In the genomic region with DNA sequence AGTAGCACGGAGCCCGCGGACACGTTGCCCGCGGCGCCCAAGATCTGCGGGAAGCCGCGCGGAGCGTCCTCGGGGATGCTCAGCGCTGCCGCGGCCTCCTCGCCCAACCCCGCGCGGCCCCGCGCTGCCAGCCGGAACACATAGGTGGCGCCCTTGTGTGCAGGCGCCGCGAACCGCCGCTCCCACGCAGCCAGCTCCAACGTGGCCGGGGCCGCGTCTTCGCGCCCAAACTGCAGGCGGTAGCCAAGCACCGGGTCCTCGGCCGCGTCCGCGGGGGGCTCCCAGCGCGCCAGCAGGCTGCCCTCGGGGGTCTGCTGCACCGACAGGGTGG, we compare ENCODE assay signal across 8 mouse cellular contexts. TPM values are rescaled to one million over a fixed set of nuclear protein-coding genes. Genes with fewer than 3 reads are reported as not detected.
DNase-seq lines count a peak whose midpoint lies in the region; ATAC-seq and TF ChIP-seq lines count a peak whose summit lies in the region.

No protein-coding gene starts in this region.

- peak overlapping the region; percentile 34 for H3K4me3 ChIP-seq in forebrain, embryonic 15.5 days
- H3K4me3 ChIP-seq in layer of hippocampus, adult 2 months, result peak overlapping the region; percentile 43
- H3K4me3 ChIP-seq in lung, embryonic 15.5 days, result peak overlapping the region; percentile 48

- H3K27me3 ChIP-seq in forebrain, embryonic 15.5 days, result no peaks in the 10 kb centered on the region
- no peaks in the 10 kb centered on the region for H3K27me3 ChIP-seq in lung, embryonic 15.5 days

- TF ChIP-seq CTCF in layer of hippocampus, adult 2 months (conservative IDR thresholded peaks at IDR 0.05), result peak; percentile 96

- H3K4me2 ChIP-seq in forebrain, embryonic 15.5 days (replicated peaks), result peak overlapping the region; percentile 51
- H3K4me2 ChIP-seq in lung, embryonic 15.5 days, result peak overlapping the region; percentile 90

- H3K4me1 ChIP-seq in forebrain, embryonic 15.5 days, result peaks cover 19% of the 10 kb centered on the region
- H3K4me1 ChIP-seq in lung, embryonic 15.5 days, result peaks cover 11% of the 10 kb centered on the region

- peak; percentile 86 for ATAC-seq in CD4-positive, CD25-positive, alpha-beta regulatory T cell, adult 4 months
- peak; percentile 47; the same call in 1 of the 2 replicates for ATAC-seq in cerebellum, adult (ENCODE audit: insufficient number of reproducible peaks, low FRiP score, low TSS enrichment)
- peak; percentile 68 for ATAC-seq in forebrain, embryonic 15.5 days (replicated peaks)
- peak; percentile 78 for ATAC-seq in lung, embryonic 15.5 days (ENCODE audit: borderline replicate concordance, extremely low read depth, low FRiP score, low TSS enrichment)
- ATAC-seq in neutrophil, adult 5-6 weeks (ENCODE audit: extremely low read depth, insufficient number of reproducible peaks, low FRiP score, poor library complexity, severe bottlenecking), result peak; percentile 62

- intact Hi-C loops in heart, postnatal 36 days (cut with DNase I), result loop anchor here (5.0 kb wide), 1 partner anchor 127 kb away; the partner anchor contains the start of gene Gm20219

- DNase-seq in heart, postnatal 36 days, result peak; percentile 85 to 87
- peak; percentile 50 to 85 for DNase-seq in layer of hippocampus, adult 2 months (ENCODE audit: low spot score in 2 of 2)
- DNase-seq in testis, postnatal 14 days (ENCODE audit: low spot score), result peak; percentile 73

- under 1% methylated on average over 47 of the region's 47 CpGs for WGBS in forebrain, embryonic 15.5 days
- WGBS in lung, embryonic 15.5 days, result 4% methylated on average over 43 of the region's 47 CpGs

- H3K9ac ChIP-seq in forebrain, embryonic 15.5 days (replicated peaks), result peak overlapping the region; percentile 44
- H3K9ac ChIP-seq in lung, embryonic 15.5 days, result peak overlapping the region; percentile 56

- peaks cover 89% of the 10 kb centered on the region for H3K36me3 ChIP-seq in forebrain, embryonic 15.5 days
- peaks cover 56% of the 10 kb centered on the region for H3K36me3 ChIP-seq in lung, embryonic 15.5 days

- H3K27ac ChIP-seq in forebrain, embryonic 15.5 days (replicated peaks), result peak overlapping the region; percentile 47
- H3K27ac ChIP-seq in layer of hippocampus, adult 2 months, result peak overlapping the region; percentile 80
- H3K27ac ChIP-seq in lung, embryonic 15.5 days, result peak overlapping the region; percentile 84

- H3K9me3 ChIP-seq in forebrain, embryonic 15.5 days, result no peaks in the 10 kb centered on the region
- no peaks in the 10 kb centered on the region for H3K9me3 ChIP-seq in lung, embryonic 15.5 days

RNA-seq across cellular contexts. Expression of gene Ptprs, which starts 50.7 kb away (rescaled TPM):
- polyA plus RNA-seq in CD4-positive, CD25-positive, alpha-beta regulatory T cell, adult 4 months (2017; shearing (Covaris generic)), result 1 to 10 TPM; 5.5 to 8.9 TPM
- polyA plus RNA-seq in forebrain, embryonic 15.5 days (2015; fragmentation: Nextera tagmentation; extraction: Ambion mirVana), result 375 and 409 TPM in 2 replicates
- total RNA-seq in heart, postnatal 36 days (2021), result 10 to 100 TPM; 45.8 to 47.7 TPM
- total RNA-seq in layer of hippocampus, adult 2 months (2021), result 100 to 1,000 TPM; 666 to 670 TPM
- polyA plus RNA-seq in lung, embryonic 15.5 days (2015; fragmentation: Nextera tagmentation; extraction: Ambion mirVana), result 73.4 and 77.9 TPM in 2 replicates
- 6.4 and 6.8 TPM in 2 replicates for total RNA-seq in neutrophil, adult 5-6 weeks (2017)

Comparison
In these comparisons a context has a peak if more than half of its experiments do, and no peak if none do; other contexts are left out.
1. Peak in every context shown above with its lines: DNase-seq, ATAC-seq, H3K4me3 ChIP-seq and H3K27ac ChIP-seq.
2. RNA of gene Ptprs, which starts 50.7 kb away (total RNA-seq): 666 to 670 TPM in layer of hippocampus, adult 2 months; 45.8 to 47.7 TPM in heart, postnatal 36 days and 6.4 to 6.8 TPM in neutrophil, adult 5-6 weeks; every median in the first group is over 10 times any median in the second.